Mouse (Mus musculus): ENCODE data around the gene Specc1. TPM values are rescaled to one million over a fixed set of nuclear protein-coding genes. Genes with fewer than 3 reads are reported as not detected.

Specc1 gene
- total RNA-seq, 1 experiment, result 19.9 TPM

DNA sequence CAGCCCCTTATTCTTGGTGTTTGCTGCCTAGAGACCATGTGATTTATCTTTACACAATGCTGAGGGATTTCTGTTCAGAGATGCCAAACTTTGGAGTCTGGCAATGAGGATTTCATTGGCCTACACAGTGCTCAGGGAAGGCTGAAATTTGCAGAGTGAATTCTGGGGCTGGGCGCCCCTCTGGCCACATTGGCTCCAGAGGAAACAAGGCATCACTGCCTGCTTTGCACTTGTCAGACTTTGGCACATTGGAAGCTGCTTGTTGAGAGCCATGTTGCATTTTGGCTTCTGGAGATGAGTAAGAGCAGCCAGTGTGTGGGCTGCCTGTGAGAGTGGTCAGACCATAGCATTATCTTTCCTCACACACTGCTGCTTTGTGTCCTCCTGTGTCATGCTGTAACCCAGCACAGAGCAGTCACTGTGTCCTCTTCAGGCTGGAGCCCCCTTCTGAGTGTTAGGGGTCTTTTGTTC lies 149.9 kb downstream of the Specc1 start:
- H3K9ac ChIP-seq (ENCODE audit: insufficient read depth, low read depth, low read length, poor library complexity, severe bottlenecking), result no peak overlapping the region
- TF ChIP-seq HCFC1 (IDR thresholded peaks at IDR 0.05; ENCODE audit: borderline replicate concordance, insufficient read depth, low read length), result no peak
- TF ChIP-seq MAFK (IDR thresholded peaks at IDR 0.05; ENCODE audit: insufficient read depth, low read depth, low read length), result no peak
- no peak for TF ChIP-seq ZNF384 (IDR thresholded peaks at IDR 0.05; ENCODE audit: low read depth, low read length)
- no peak for TF ChIP-seq ZC3H11A (IDR thresholded peaks at IDR 0.05; ENCODE audit: borderline replicate concordance, low read depth, low read length)
- no peak for TF ChIP-seq CHD2 (IDR thresholded peaks at IDR 0.05; ENCODE audit: low read depth, low read length)
- no peaks in the 10 kb centered on the region for H3K9me3 ChIP-seq (ENCODE audit: control insufficient read depth, insufficient read depth, low read depth, low read length)
- DNase-seq (ENCODE audit: low read depth, low spot score), result no peak
- no peaks in the 10 kb centered on the region for H3K4me1 ChIP-seq (ENCODE audit: control insufficient read depth in 2 of 2, insufficient read depth in 2 of 2, low read length in 2 of 2, poor library complexity in 1 of 2)
- no peaks in the 10 kb centered on the region for H3K36me3 ChIP-seq (ENCODE audit: control insufficient read depth, insufficient read depth, low read length, poor library complexity, severe bottlenecking)
- in situ Hi-C loops (cut with MboI; ENCODE audit: low sequenced_read_pairs in 2 of 2, unreplicated experiment in 2 of 2), result no loop called here
- no peak overlapping the region for H3K27ac ChIP-seq (ENCODE audit: insufficient read depth, low read depth, low read length, poor library complexity, severe bottlenecking)
- H3K4me3 ChIP-seq (ENCODE audit: insufficient read depth in 1 of 2, low read depth in 1 of 2, low read length in 2 of 2, poor library complexity in 1 of 2, severe bottlenecking in 1 of 2), result no peak overlapping the region

GRCm38 (mm10) chr11:62107272-62107836 lies 150.8 kb downstream of the Specc1 start:
- Histone ChIP-seq H3K9me3 (ENCODE audit: control insufficient read depth, insufficient read depth, low read depth, low read length) (no peaks in the 10 kb centered on the region), H3K36me3 (ENCODE audit: control insufficient read depth, insufficient read depth, low read length, poor library complexity, severe bottlenecking) (no peaks in the 10 kb centered on the region), H3K4me1 (ENCODE audit: control insufficient read depth in 2 of 2, insufficient read depth in 2 of 2, low read length in 2 of 2, poor library complexity in 1 of 2) (no peaks in the 10 kb centered on the region), H3K4me3 (ENCODE audit: insufficient read depth in 1 of 2, low read depth in 1 of 2, low read length in 2 of 2, poor library complexity in 1 of 2, severe bottlenecking in 1 of 2) (no peak overlapping the region), H3K9ac (ENCODE audit: insufficient read depth, low read depth, low read length, poor library complexity, severe bottlenecking) (no peak overlapping the region), H3K27ac (ENCODE audit: insufficient read depth, low read depth, low read length, poor library complexity, severe bottlenecking) (no peak overlapping the region)
- DNase-seq (ENCODE audit: low read depth, low spot score), result no peak
- in situ Hi-C loops (cut with MboI; ENCODE audit: low sequenced_read_pairs in 2 of 2, unreplicated experiment in 2 of 2), result no loop called here
- TF ChIP-seq HCFC1 (IDR thresholded peaks at IDR 0.05; ENCODE audit: borderline replicate concordance, insufficient read depth, low read length), result no peak
- TF ChIP-seq ZC3H11A (IDR thresholded peaks at IDR 0.05; ENCODE audit: borderline replicate concordance, low read depth, low read length), result no peak
- no peak for TF ChIP-seq ZNF384 (IDR thresholded peaks at IDR 0.05; ENCODE audit: low read depth, low read length)
- no peak for TF ChIP-seq MAFK (IDR thresholded peaks at IDR 0.05; ENCODE audit: insufficient read depth, low read depth, low read length)
- no peak for TF ChIP-seq CHD2 (IDR thresholded peaks at IDR 0.05; ENCODE audit: low read depth, low read length)

- no peaks in the 10 kb centered on the region for H3K4me1 ChIP-seq (ENCODE audit: control insufficient read depth in 2 of 2, insufficient read depth in 2 of 2, low read length in 2 of 2, poor library complexity in 1 of 2)
- no peak for TF ChIP-seq ZC3H11A (IDR thresholded peaks at IDR 0.05; ENCODE audit: borderline replicate concordance, low read depth, low read length)
- no peak for TF ChIP-seq CHD2 (IDR thresholded peaks at IDR 0.05; ENCODE audit: low read depth, low read length)
- TF ChIP-seq HCFC1 (IDR thresholded peaks at IDR 0.05; ENCODE audit: borderline replicate concordance, insufficient read depth, low read length), result no peak
- TF ChIP-seq ZNF384 (IDR thresholded peaks at IDR 0.05; ENCODE audit: low read depth, low read length), result no peak
- 0 out of 2 replicates have a peak, but pooled peaks have one; percentile 3 for TF ChIP-seq MAFK (IDR thresholded peaks at IDR 0.05; ENCODE audit: insufficient read depth, low read depth, low read length)
- H3K27ac ChIP-seq (ENCODE audit: insufficient read depth, low read depth, low read length, poor library complexity, severe bottlenecking), result no peak overlapping the region
- no peaks in the 10 kb centered on the region for H3K9me3 ChIP-seq (ENCODE audit: control insufficient read depth, insufficient read depth, low read depth, low read length)
- DNase-seq (ENCODE audit: low read depth, low spot score), result no peak
- in situ Hi-C loops (cut with MboI; ENCODE audit: low sequenced_read_pairs in 2 of 2, unreplicated experiment in 2 of 2), result no loop called here
- no peaks in the 10 kb centered on the region for H3K36me3 ChIP-seq (ENCODE audit: control insufficient read depth, insufficient read depth, low read length, poor library complexity, severe bottlenecking)
- no peak overlapping the region for H3K4me3 ChIP-seq (ENCODE audit: insufficient read depth in 1 of 2, low read depth in 1 of 2, low read length in 2 of 2, poor library complexity in 1 of 2, severe bottlenecking in 1 of 2)
- H3K9ac ChIP-seq (ENCODE audit: insufficient read depth, low read depth, low read length, poor library complexity, severe bottlenecking), result no peak overlapping the region
These were observed 162.0 kb downstream of the Specc1 start for GRCm38 (mm10) chr11:62118561-62118960.

DNA sequence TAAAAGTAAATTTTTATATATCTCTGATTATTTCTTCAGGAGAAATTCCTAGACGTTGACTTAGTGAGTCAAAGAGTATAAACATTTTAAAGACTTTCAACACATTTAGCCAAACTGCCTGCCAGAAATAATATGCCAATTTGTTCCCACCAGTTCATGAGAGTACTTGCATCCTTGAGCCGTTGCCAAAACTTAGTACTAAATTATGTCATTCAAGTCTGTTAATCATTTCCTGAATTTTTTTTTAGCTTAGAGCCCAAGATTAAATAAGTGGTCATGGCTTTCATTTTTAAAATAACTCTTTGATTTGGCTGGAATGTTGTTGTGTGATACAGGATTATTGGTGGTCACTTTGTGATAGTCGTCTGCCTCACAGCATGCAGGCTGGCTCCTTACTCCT lies 163.3 kb downstream of the Specc1 start:
- Histone ChIP-seq H3K9ac (ENCODE audit: insufficient read depth, low read depth, low read length, poor library complexity, severe bottlenecking) (no peak overlapping the region), H3K36me3 (ENCODE audit: control insufficient read depth, insufficient read depth, low read length, poor library complexity, severe bottlenecking) (no peaks in the 10 kb centered on the region), H3K9me3 (ENCODE audit: control insufficient read depth, insufficient read depth, low read depth, low read length) (no peaks in the 10 kb centered on the region), H3K4me3 (ENCODE audit: insufficient read depth in 1 of 2, low read depth in 1 of 2, low read length in 2 of 2, poor library complexity in 1 of 2, severe bottlenecking in 1 of 2) (no peak overlapping the region), H3K27ac (ENCODE audit: insufficient read depth, low read depth, low read length, poor library complexity, severe bottlenecking) (no peak overlapping the region), H3K4me1 (ENCODE audit: control insufficient read depth in 2 of 2, insufficient read depth in 2 of 2, low read length in 2 of 2, poor library complexity in 1 of 2) (no peaks in the 10 kb centered on the region)
- DNase-seq (ENCODE audit: low read depth, low spot score), result no peak
- no peak for TF ChIP-seq CHD2 (IDR thresholded peaks at IDR 0.05; ENCODE audit: low read depth, low read length)
- in situ Hi-C loops (cut with MboI; ENCODE audit: low sequenced_read_pairs in 2 of 2, unreplicated experiment in 2 of 2), result no loop called here

- H3K9me3 ChIP-seq (ENCODE audit: control insufficient read depth, insufficient read depth, low read depth, low read length), result no peaks in the 10 kb centered on the region
- no peak overlapping the region for H3K9ac ChIP-seq (ENCODE audit: insufficient read depth, low read depth, low read length, poor library complexity, severe bottlenecking)
- no peak overlapping the region for H3K27ac ChIP-seq (ENCODE audit: insufficient read depth, low read depth, low read length, poor library complexity, severe bottlenecking)
- no peak overlapping the region for H3K4me3 ChIP-seq (ENCODE audit: insufficient read depth in 1 of 2, low read depth in 1 of 2, low read length in 2 of 2, poor library complexity in 1 of 2, severe bottlenecking in 1 of 2)
- TF ChIP-seq ZC3H11A (IDR thresholded peaks at IDR 0.05; ENCODE audit: borderline replicate concordance, low read depth, low read length) (no peak), HCFC1 (IDR thresholded peaks at IDR 0.05; ENCODE audit: borderline replicate concordance, insufficient read depth, low read length) (no peak)
- H3K4me1 ChIP-seq (ENCODE audit: control insufficient read depth in 2 of 2, insufficient read depth in 2 of 2, low read length in 2 of 2, poor library complexity in 1 of 2), result no peaks in the 10 kb centered on the region
- no peaks in the 10 kb centered on the region for H3K36me3 ChIP-seq (ENCODE audit: control insufficient read depth, insufficient read depth, low read length, poor library complexity, severe bottlenecking)
- in situ Hi-C loops (cut with MboI; ENCODE audit: low sequenced_read_pairs in 2 of 2, unreplicated experiment in 2 of 2), result no loop called here
- no peak for DNase-seq (ENCODE audit: low read depth, low spot score)
These were observed 164.8 kb downstream of the Specc1 start for GRCm38 (mm10) chr11:62121365-62121764.
